In genomic region chr10:78632311-78632710, GRCm38 (mm10) we compare ENCODE assay signal across 11 mouse cellular contexts. TPM values are rescaled to one million over a fixed set of nuclear protein-coding genes. Genes with fewer than 3 reads are reported as not detected.
DNase-seq lines count a peak whose midpoint lies in the region; ATAC-seq lines count a peak whose summit lies in the region.
"Had no signal": no experiment of that assay in that cellular context is flagged by ENCODE, and none has a peak within 500 bp of the region (broad histone marks: within the 10 kb centered on the region; RNA-seq: fewer than 3 reads in every experiment).

No protein-coding gene starts in this region.

- DNase-seq in adrenal gland, adult (ENCODE audit: inconsistent age in 2 of 2, low spot score in 1 of 2), result peak; percentile 6 to 46
- DNase-seq in adrenal gland, adult 8-10 months, result no peak
- peak; percentile 29 for DNase-seq in Muller cell, postnatal 12 days (ENCODE audit: inconsistent ontology term)
- peak; percentile 34 for DNase-seq in induced T-regulatory cell, adult 2 months (ENCODE audit: low read depth)
- peak; percentile 39 for DNase-seq in limb, embryonic 11.5 days (ENCODE audit: low spot score)
- DNase-seq in MN1 (ENCODE audit: low spot score), result no peak

- H3K9me3 ChIP-seq in embryonic facial prominence, embryonic 13.5 days, result no peaks in the 10 kb centered on the region
- H3K9me3 ChIP-seq in limb, embryonic 11.5 days (ENCODE audit: control insufficient read depth, low read length), result no peaks in the 10 kb centered on the region
- no peaks in the 10 kb centered on the region for H3K9me3 ChIP-seq in neural tube, embryonic 15.5 days (replicated peaks)
- H3K9me3 ChIP-seq: stomach, embryonic 15.5 days had no signal

- H3K27ac ChIP-seq in embryonic facial prominence, embryonic 13.5 days, result no peak overlapping the region
- H3K27ac ChIP-seq in limb, embryonic 11.5 days (replicated peaks; ENCODE audit: low read depth, low read length), result no peak overlapping the region
- H3K27ac ChIP-seq in neural tube, embryonic 15.5 days (replicated peaks), result no peak overlapping the region
- H3K27ac ChIP-seq: stomach, embryonic 15.5 days had no signal

- no peaks in the 10 kb centered on the region for H3K4me1 ChIP-seq in embryonic facial prominence, embryonic 13.5 days
- no peaks in the 10 kb centered on the region for H3K4me1 ChIP-seq in limb, embryonic 11.5 days (ENCODE audit: control insufficient read depth, insufficient read depth, low read length)
- 0 out of 2 replicates have a peak, but pooled peaks cover 3% of the 10 kb centered on the region for H3K4me1 ChIP-seq in neural tube, embryonic 15.5 days
- H3K4me1 ChIP-seq: stomach, embryonic 15.5 days had no signal

- ATAC-seq in embryonic facial prominence, embryonic 13.5 days (ENCODE audit: insufficient number of reproducible peaks, insufficient read depth, low FRiP score, low TSS enrichment, low read depth), result no peak
- no peak for ATAC-seq in limb, embryonic 11.5 days (ENCODE audit: insufficient number of reproducible peaks, low FRiP score, low TSS enrichment, low read depth)
- peak; percentile 81; the same call in 1 of the 2 replicates for ATAC-seq in neural tube, embryonic 15.5 days (ENCODE audit: low FRiP score)

- H3K36me3 ChIP-seq in embryonic facial prominence, embryonic 13.5 days, result no peaks in the 10 kb centered on the region
- no peaks in the 10 kb centered on the region for H3K36me3 ChIP-seq in limb, embryonic 11.5 days (ENCODE audit: control insufficient read depth, insufficient read depth, low read length)
- no peaks in the 10 kb centered on the region for H3K36me3 ChIP-seq in neural tube, embryonic 15.5 days
- H3K36me3 ChIP-seq: stomach, embryonic 15.5 days had no signal

- H3K9ac ChIP-seq in embryonic facial prominence, embryonic 13.5 days, result no peak overlapping the region
- no peak overlapping the region for H3K9ac ChIP-seq in limb, embryonic 11.5 days (ENCODE audit: low read length)
- H3K9ac ChIP-seq in neural tube, embryonic 15.5 days (replicated peaks), result no peak overlapping the region; the same call in 1 of the 2 replicates
- H3K9ac ChIP-seq: stomach, embryonic 15.5 days had no signal

- 14% methylated on average over 6 of the region's 6 CpGs for WGBS in embryonic facial prominence, embryonic 13.5 days
- WGBS in limb, embryonic 11.5 days, result 24% methylated on average over 6 of the region's 6 CpGs
- WGBS in neural tube, embryonic 15.5 days, result 15% methylated on average over 6 of the region's 6 CpGs

- H3K4me3 ChIP-seq in embryonic facial prominence, embryonic 13.5 days, result no peak overlapping the region
- H3K4me3 ChIP-seq in limb, embryonic 11.5 days (ENCODE audit: low read depth, low read length), result no peak overlapping the region
- H3K4me3 ChIP-seq in neural tube, embryonic 15.5 days (replicated peaks), result no peak overlapping the region; the same call in 1 of the 2 replicates
- H3K4me3 ChIP-seq: stomach, embryonic 15.5 days had no signal

- H3K4me2 ChIP-seq in embryonic facial prominence, embryonic 13.5 days, result peak overlapping the region; percentile 16; the same call in 1 of the 2 replicates
- H3K4me2 ChIP-seq in limb, embryonic 11.5 days (ENCODE audit: low read depth, severe bottlenecking), result no peak overlapping the region
- H3K4me2 ChIP-seq in neural tube, embryonic 15.5 days, result peak overlapping the region; percentile 43
- H3K4me2 ChIP-seq: stomach, embryonic 15.5 days had no signal

- no peaks in the 10 kb centered on the region for H3K27me3 ChIP-seq in embryonic facial prominence, embryonic 13.5 days
- H3K27me3 ChIP-seq in limb, embryonic 11.5 days (ENCODE audit: control insufficient read depth, insufficient read depth, low read length), result no peaks in the 10 kb centered on the region
- H3K27me3 ChIP-seq in neural tube, embryonic 15.5 days (replicated peaks), result no peaks in the 10 kb centered on the region
- H3K27me3 ChIP-seq: stomach, embryonic 15.5 days had no signal

RNA-seq across cellular contexts. Expression of gene Olfr1357, which starts 14.4 kb away (rescaled TPM):
- not detected for total RNA-seq in adrenal gland, adult 8-10 months (2022)
- polyA plus RNA-seq in embryonic facial prominence, embryonic 13.5 days (2015; fragmentation: Nextera tagmentation; extraction: Ambion mirVana), result not detected in 2 replicates
- not detected in 2 replicates for polyA plus RNA-seq in limb, embryonic 11.5 days (2014; fragmentation: Nextera tagmentation; extraction: Ambion mirVana)
- not detected in 2 replicates for polyA plus RNA-seq in neural tube, embryonic 15.5 days (2015; fragmentation: Nextera tagmentation; extraction: Ambion mirVana)
- total RNA-seq: heart, postnatal 10 days had no signal
- polyA plus RNA-seq: C2C12; stomach, embryonic 15.5 days had no signal

RNA-seq across cellular contexts. Expression of gene Syde1, which starts 40.5 kb away (rescaled TPM):
- total RNA-seq in adrenal gland, adult 8-10 months (2022), result 10 to 100 TPM; 33.9 to 74.0 (median 52.2) TPM
- 22.4 and 22.6 TPM in 2 replicates for polyA plus RNA-seq in embryonic facial prominence, embryonic 13.5 days (2015; fragmentation: Nextera tagmentation; extraction: Ambion mirVana)
- polyA plus RNA-seq in limb, embryonic 11.5 days (2014; fragmentation: Nextera tagmentation; extraction: Ambion mirVana), result 19.9 and 22.6 TPM in 2 replicates
- polyA plus RNA-seq in neural tube, embryonic 15.5 days (2015; fragmentation: Nextera tagmentation; extraction: Ambion mirVana), result 3.3 and 4.9 TPM in 2 replicates

RNA-seq across cellular contexts. Expression of gene Ilvbl, which starts 58.2 kb away (rescaled TPM):
- total RNA-seq in adrenal gland, adult 8-10 months (2022), result 10 to 100 TPM; 58.3 to 68.8 (median 61.9) TPM
- polyA plus RNA-seq in embryonic facial prominence, embryonic 13.5 days (2015; fragmentation: Nextera tagmentation; extraction: Ambion mirVana), result 60.4 and 62.9 TPM in 2 replicates
- 24.6 and 29.2 TPM in 2 replicates for polyA plus RNA-seq in limb, embryonic 11.5 days (2014; fragmentation: Nextera tagmentation; extraction: Ambion mirVana)
- 64.8 and 66.9 TPM in 2 replicates for polyA plus RNA-seq in neural tube, embryonic 15.5 days (2015; fragmentation: Nextera tagmentation; extraction: Ambion mirVana)

Comparison
In these comparisons a context has a peak if more than half of its experiments do, and no peak if none do; other contexts are left out.
1. DNase-seq: peak in adrenal gland, adult (2 of 2), Muller cell, postnatal 12 days (single experiment), induced T-regulatory cell, adult 2 months (single experiment) and limb, embryonic 11.5 days (single experiment); none in adrenal gland, adult 8-10 months (single experiment) and MN1 (single experiment).